Comparison of ENCODE assay signal across 8 mouse cellular contexts in the genomic region with DNA sequence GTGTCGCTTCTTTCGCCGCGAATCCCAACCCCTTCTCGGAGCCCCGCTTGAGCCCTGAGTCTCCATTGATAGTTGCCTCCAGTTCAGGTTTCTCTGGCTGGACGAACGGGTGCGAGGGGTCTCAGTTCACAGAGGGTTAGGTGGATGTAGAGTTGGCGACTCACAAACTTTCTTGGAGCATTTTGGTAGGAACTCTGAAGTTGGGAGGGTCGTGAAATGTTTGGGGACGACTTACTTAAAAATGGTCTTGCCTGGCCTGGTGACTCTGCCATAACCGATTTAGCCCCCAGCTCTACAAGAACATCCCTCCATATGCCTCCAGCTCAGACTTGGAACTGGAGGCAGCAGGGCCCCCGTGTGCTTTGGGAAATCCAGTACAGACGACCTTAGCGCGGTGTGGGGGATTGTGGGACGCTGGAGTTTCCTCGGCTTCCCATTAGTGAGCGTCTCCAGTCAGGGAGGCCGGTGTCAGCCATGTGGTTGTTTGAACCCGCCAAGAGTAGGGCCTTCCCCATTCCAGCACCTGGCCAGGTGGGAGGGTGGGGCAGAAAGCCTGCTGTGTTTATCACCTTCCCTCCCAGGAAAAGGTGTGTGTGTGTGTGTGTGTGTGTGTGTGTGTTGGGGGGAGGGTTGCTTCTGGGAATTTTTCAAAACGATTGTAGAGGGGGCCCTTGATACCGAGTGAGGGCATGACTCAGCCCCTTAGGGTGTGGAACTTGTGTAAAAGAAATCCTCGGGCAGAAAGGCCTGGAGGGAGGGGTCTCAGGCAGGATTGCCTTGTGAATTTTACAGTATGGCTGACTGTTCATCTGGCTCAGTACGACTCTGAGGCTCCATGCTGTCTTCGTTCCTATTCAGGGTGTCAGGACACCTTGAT. TPM values are rescaled to one million over a fixed set of nuclear protein-coding genes. Genes with fewer than 3 reads are reported as not detected.
DNase-seq lines count a peak whose midpoint lies in the region; ATAC-seq lines count a peak whose summit lies in the region.

No protein-coding gene starts in this region.

- peak overlapping the region; percentile 98 for H3K4me3 ChIP-seq in megakaryocyte, embryonic 14.5 days (replicated peaks)
- H3K4me3 ChIP-seq in forebrain, embryonic 11.5 days (ENCODE audit: low read depth, low read length), result peak overlapping the region; percentile 99
- peak overlapping the region; percentile 100 for H3K4me3 ChIP-seq in hindbrain, embryonic 15.5 days
- H3K4me3 ChIP-seq in liver, embryonic 12.5 days, result peak overlapping the region; percentile 97
- peak overlapping the region; percentile 94 for H3K4me3 ChIP-seq in neural tube, embryonic 14.5 days (ENCODE audit: low read depth, low read length)

- peaks cover 16% of the 10 kb centered on the region for H3K36me3 ChIP-seq in megakaryocyte, embryonic 14.5 days (replicated peaks; ENCODE audit: low read length)
- H3K36me3 ChIP-seq in forebrain, embryonic 11.5 days (ENCODE audit: control insufficient read depth, insufficient read depth, low read length), result no peaks in the 10 kb centered on the region
- H3K36me3 ChIP-seq in hindbrain, embryonic 15.5 days, result no peaks in the 10 kb centered on the region
- H3K36me3 ChIP-seq in liver, embryonic 12.5 days, result peaks cover 30% of the 10 kb centered on the region
- no peaks in the 10 kb centered on the region for H3K36me3 ChIP-seq in neural tube, embryonic 14.5 days (ENCODE audit: control insufficient read depth, insufficient read depth, low read length)

- no peaks in the 10 kb centered on the region for H3K27me3 ChIP-seq in megakaryocyte, embryonic 14.5 days (replicated peaks)
- H3K27me3 ChIP-seq in forebrain, embryonic 11.5 days (ENCODE audit: control insufficient read depth, insufficient read depth, low read length), result no peaks in the 10 kb centered on the region
- no peaks in the 10 kb centered on the region for H3K27me3 ChIP-seq in hindbrain, embryonic 15.5 days
- no peaks in the 10 kb centered on the region for H3K27me3 ChIP-seq in liver, embryonic 12.5 days (replicated peaks)
- H3K27me3 ChIP-seq in neural tube, embryonic 14.5 days (ENCODE audit: control insufficient read depth, insufficient read depth, low read length), result peaks cover 3% of the 10 kb centered on the region; the same call in 1 of the 2 replicates

- peak overlapping the region; percentile 89 for H3K27ac ChIP-seq in forebrain, embryonic 11.5 days (ENCODE audit: low read depth, low read length)
- H3K27ac ChIP-seq in hindbrain, embryonic 15.5 days (replicated peaks), result peak overlapping the region; percentile 97
- H3K27ac ChIP-seq in liver, embryonic 12.5 days, result peak overlapping the region; percentile 97
- H3K27ac ChIP-seq in neural tube, embryonic 14.5 days (ENCODE audit: low read depth, low read length), result peak overlapping the region; percentile 94

- peak overlapping the region; percentile 78 for H3K4me2 ChIP-seq in forebrain, embryonic 11.5 days (ENCODE audit: low read depth, low read length, severe bottlenecking)
- H3K4me2 ChIP-seq in hindbrain, embryonic 15.5 days, result peak overlapping the region; percentile 88
- peak overlapping the region; percentile 84 for H3K4me2 ChIP-seq in liver, embryonic 12.5 days
- H3K4me2 ChIP-seq in neural tube, embryonic 14.5 days (ENCODE audit: low read depth, low read length), result peak overlapping the region; percentile 95

- H3K9ac ChIP-seq in forebrain, embryonic 11.5 days (ENCODE audit: low read length), result peak overlapping the region; percentile 99
- peak overlapping the region; percentile 95 for H3K9ac ChIP-seq in hindbrain, embryonic 15.5 days
- peak overlapping the region; percentile 100 for H3K9ac ChIP-seq in liver, embryonic 12.5 days
- peak overlapping the region; percentile 74 for H3K9ac ChIP-seq in neural tube, embryonic 14.5 days (replicated peaks; ENCODE audit: low read depth, low read length)

- peak; percentile 57 for DNase-seq in adrenal gland, postnatal 14 days
- DNase-seq in forebrain, embryonic 11.5 days (ENCODE audit: low spot score), result peak; percentile 68

- under 1% methylated on average over 27 of the region's 27 CpGs for WGBS in forebrain, embryonic 11.5 days
- 0% methylated on average over 27 of the region's 27 CpGs for WGBS in hindbrain, embryonic 15.5 days
- WGBS in liver, embryonic 12.5 days (ENCODE audit: insufficient replicate concordance), result under 1% methylated on average over 27 of the region's 27 CpGs
- under 1% methylated on average over 27 of the region's 27 CpGs for WGBS in neural tube, embryonic 14.5 days

- no peaks in the 10 kb centered on the region for H3K9me3 ChIP-seq in megakaryocyte, embryonic 14.5 days
- H3K9me3 ChIP-seq in forebrain, embryonic 11.5 days (ENCODE audit: control insufficient read depth, low read length), result no peaks in the 10 kb centered on the region
- H3K9me3 ChIP-seq in hindbrain, embryonic 15.5 days, result no peaks in the 10 kb centered on the region
- no peaks in the 10 kb centered on the region for H3K9me3 ChIP-seq in liver, embryonic 12.5 days (replicated peaks)
- H3K9me3 ChIP-seq in neural tube, embryonic 14.5 days (ENCODE audit: control insufficient read depth, low read length), result no peaks in the 10 kb centered on the region

- peaks cover 67% of the 10 kb centered on the region for H3K4me1 ChIP-seq in megakaryocyte, embryonic 14.5 days
- peaks cover 22% of the 10 kb centered on the region for H3K4me1 ChIP-seq in forebrain, embryonic 11.5 days (replicated peaks; ENCODE audit: control insufficient read depth, insufficient read depth, low read length)
- H3K4me1 ChIP-seq in hindbrain, embryonic 15.5 days (replicated peaks), result peaks cover 42% of the 10 kb centered on the region
- peaks cover 72% of the 10 kb centered on the region for H3K4me1 ChIP-seq in liver, embryonic 12.5 days
- H3K4me1 ChIP-seq in neural tube, embryonic 14.5 days (ENCODE audit: control insufficient read depth, insufficient read depth, low read length), result peaks cover 29% of the 10 kb centered on the region

- ATAC-seq in megakaryocyte, adult 5-6 weeks (ENCODE audit: poor library complexity, severe bottlenecking), result no peak
- no peak for ATAC-seq in forebrain, embryonic 11.5 days (replicated peaks; ENCODE audit: low FRiP score)
- no peak for ATAC-seq in hindbrain, embryonic 15.5 days (ENCODE audit: low FRiP score, low read depth)
- peak; percentile 23 for ATAC-seq in liver, embryonic 12.5 days
- ATAC-seq in neural tube, embryonic 14.5 days (ENCODE audit: low read depth), result no peak
- ATAC-seq in inflammation-experienced regulatory T-cells, adult 6 months, result no peak

RNA-seq across cellular contexts. Expression of a gene that starts 1.1 kb away (rescaled TPM):
- 140 and 1,011 TPM in 2 replicates for polyA plus RNA-seq in megakaryocyte, embryonic 14.5 days (2012; ENCODE audit: insufficient read depth, low replicate concordance)
- 131 and 154 TPM in 2 replicates for total RNA-seq in megakaryocyte, adult 5-6 weeks (2015)
- total RNA-seq in megakaryocyte, adult 5-6 weeks (2017), result 217 and 229 TPM in 2 replicates
- 169 and 171 TPM in 2 replicates for total RNA-seq in adrenal gland, postnatal 14 days (2021)
- polyA plus RNA-seq in forebrain, embryonic 11.5 days (2014; fragmentation: Nextera tagmentation; extraction: Ambion mirVana), result 325 and 329 TPM in 2 replicates
- polyA plus RNA-seq in hindbrain, embryonic 15.5 days (2015; fragmentation: Nextera tagmentation; extraction: Ambion mirVana), result 170 and 183 TPM in 2 replicates
- 393 and 400 TPM in 2 replicates for polyA plus RNA-seq in liver, embryonic 12.5 days (2016; fragmentation: Nextera tagmentation; extraction: Ambion mirVana)
- 128 and 151 TPM in 2 replicates for polyA plus RNA-seq in neural tube, embryonic 14.5 days (2014; fragmentation: Nextera tagmentation; extraction: Ambion mirVana)
- 10 to 100 TPM; 39.0 to 54.0 (median 41.4) TPM for polyA plus RNA-seq in inflammation-experienced regulatory T-cells, adult 6 months (2017; shearing (Covaris generic))

RNA-seq across cellular contexts. Expression of a gene that starts 12.1 kb away (rescaled TPM):
- polyA plus RNA-seq in megakaryocyte, embryonic 14.5 days (2012; ENCODE audit: insufficient read depth, low replicate concordance), result 3.1 and 14.1 TPM in 2 replicates
- 134 and 135 TPM in 2 replicates for total RNA-seq in megakaryocyte, adult 5-6 weeks (2015)
- 99.8 and 106 TPM in 2 replicates for total RNA-seq in megakaryocyte, adult 5-6 weeks (2017)
- total RNA-seq in adrenal gland, postnatal 14 days (2021), result 115 and 119 TPM in 2 replicates
- 69.4 and 74.5 TPM in 2 replicates for polyA plus RNA-seq in forebrain, embryonic 11.5 days (2014; fragmentation: Nextera tagmentation; extraction: Ambion mirVana)
- 48.6 and 56.2 TPM in 2 replicates for polyA plus RNA-seq in hindbrain, embryonic 15.5 days (2015; fragmentation: Nextera tagmentation; extraction: Ambion mirVana)
- polyA plus RNA-seq in liver, embryonic 12.5 days (2016; fragmentation: Nextera tagmentation; extraction: Ambion mirVana), result 57.0 and 57.3 TPM in 2 replicates
- 53.5 and 58.9 TPM in 2 replicates for polyA plus RNA-seq in neural tube, embryonic 14.5 days (2014; fragmentation: Nextera tagmentation; extraction: Ambion mirVana)
- 100 to 1,000 TPM; 138 to 191 (median 188) TPM for polyA plus RNA-seq in inflammation-experienced regulatory T-cells, adult 6 months (2017; shearing (Covaris generic))

RNA-seq across cellular contexts. Expression of a gene that starts 21.8 kb away (rescaled TPM):
- polyA plus RNA-seq in megakaryocyte, embryonic 14.5 days (2012; ENCODE audit: insufficient read depth, low replicate concordance), result 62.4 and 99.1 TPM in 2 replicates
- 16.8 and 18.9 TPM in 2 replicates for total RNA-seq in megakaryocyte, adult 5-6 weeks (2015)
- 18.5 and 22.2 TPM in 2 replicates for total RNA-seq in megakaryocyte, adult 5-6 weeks (2017)
- 50.0 and 50.4 TPM in 2 replicates for total RNA-seq in adrenal gland, postnatal 14 days (2021)
- polyA plus RNA-seq in forebrain, embryonic 11.5 days (2014; fragmentation: Nextera tagmentation; extraction: Ambion mirVana), result 19.6 and 22.3 TPM in 2 replicates
- polyA plus RNA-seq in hindbrain, embryonic 15.5 days (2015; fragmentation: Nextera tagmentation; extraction: Ambion mirVana), result 15.6 and 18.5 TPM in 2 replicates
- 8.7 and 8.9 TPM in 2 replicates for polyA plus RNA-seq in liver, embryonic 12.5 days (2016; fragmentation: Nextera tagmentation; extraction: Ambion mirVana)
- polyA plus RNA-seq in neural tube, embryonic 14.5 days (2014; fragmentation: Nextera tagmentation; extraction: Ambion mirVana), result 16.0 and 16.9 TPM in 2 replicates
- polyA plus RNA-seq in inflammation-experienced regulatory T-cells, adult 6 months (2017; shearing (Covaris generic)), result 1 to 10 TPM; 3.8 to 5.3 (median 4.2) TPM

RNA-seq across cellular contexts. Expression of a gene that starts 22.9 kb away (rescaled TPM):
- 2.9 and 3.6 TPM in 2 replicates for polyA plus RNA-seq in megakaryocyte, embryonic 14.5 days (2012; ENCODE audit: insufficient read depth, low replicate concordance)
- total RNA-seq in megakaryocyte, adult 5-6 weeks (2015), result 27.5 and 28.8 TPM in 2 replicates
- total RNA-seq in megakaryocyte, adult 5-6 weeks (2017), result 25.0 and 26.3 TPM in 2 replicates
- 22.9 and 23.4 TPM in 2 replicates for total RNA-seq in adrenal gland, postnatal 14 days (2021)
- 73.9 and 78.7 TPM in 2 replicates for polyA plus RNA-seq in forebrain, embryonic 11.5 days (2014; fragmentation: Nextera tagmentation; extraction: Ambion mirVana)
- 30.7 and 33.3 TPM in 2 replicates for polyA plus RNA-seq in hindbrain, embryonic 15.5 days (2015; fragmentation: Nextera tagmentation; extraction: Ambion mirVana)
- polyA plus RNA-seq in liver, embryonic 12.5 days (2016; fragmentation: Nextera tagmentation; extraction: Ambion mirVana), result 51.9 and 52.2 TPM in 2 replicates
- 16.1 and 23.1 TPM in 2 replicates for polyA plus RNA-seq in neural tube, embryonic 14.5 days (2014; fragmentation: Nextera tagmentation; extraction: Ambion mirVana)
- polyA plus RNA-seq in inflammation-experienced regulatory T-cells, adult 6 months (2017; shearing (Covaris generic)), result 10 to 100 TPM; 14.2 to 17.9 (median 16.4) TPM

RNA-seq across cellular contexts. Expression of a gene that starts 23.3 kb away (rescaled TPM):
- 13.9 and 14.0 TPM in 2 replicates for polyA plus RNA-seq in megakaryocyte, embryonic 14.5 days (2012; ENCODE audit: insufficient read depth, low replicate concordance)
- 7.2 and 7.8 TPM in 2 replicates for total RNA-seq in megakaryocyte, adult 5-6 weeks (2015)
- 8.7 and 10.2 TPM in 2 replicates for total RNA-seq in megakaryocyte, adult 5-6 weeks (2017)
- 13.9 and 15.6 TPM in 2 replicates for total RNA-seq in adrenal gland, postnatal 14 days (2021)
- polyA plus RNA-seq in forebrain, embryonic 11.5 days (2014; fragmentation: Nextera tagmentation; extraction: Ambion mirVana), result 22.2 and 23.2 TPM in 2 replicates
- polyA plus RNA-seq in hindbrain, embryonic 15.5 days (2015; fragmentation: Nextera tagmentation; extraction: Ambion mirVana), result 20.1 and 20.3 TPM in 2 replicates
- polyA plus RNA-seq in liver, embryonic 12.5 days (2016; fragmentation: Nextera tagmentation; extraction: Ambion mirVana), result 11.1 and 11.4 TPM in 2 replicates
- 19.7 and 20.6 TPM in 2 replicates for polyA plus RNA-seq in neural tube, embryonic 14.5 days (2014; fragmentation: Nextera tagmentation; extraction: Ambion mirVana)
- 10 to 100 TPM; 19.5 to 30.1 (median 28.6) TPM for polyA plus RNA-seq in inflammation-experienced regulatory T-cells, adult 6 months (2017; shearing (Covaris generic))
